Mouse (Mus musculus): ENCODE measurements at regions not wholly inside any gene's neighbourhood (a gene's known extent, or its start where the extent isn't known, plus 50 kb on each side); places are given as distances from the start of the nearest gene placed in this dataset.

DNA sequence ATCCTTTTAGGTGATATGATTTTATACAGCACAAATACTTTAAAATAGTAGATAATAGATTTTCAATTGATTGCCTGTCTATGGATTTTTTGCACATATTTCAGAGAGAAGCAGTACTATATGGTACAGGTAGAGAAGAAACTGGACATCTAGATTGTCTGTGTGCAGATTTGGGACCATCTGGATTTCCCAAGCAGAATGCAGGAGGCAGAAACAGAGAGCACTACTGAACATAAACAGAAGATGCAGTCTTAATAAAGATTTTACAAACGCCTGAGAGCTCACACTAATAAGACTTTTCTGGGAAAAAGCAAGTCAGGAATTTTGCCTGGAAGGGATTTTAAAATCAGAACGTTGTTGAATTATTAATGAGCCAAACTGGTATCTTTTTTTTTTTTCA is 432.9 kb downstream of the Col11a1 start:
- H3K9ac ChIP-seq (ENCODE audit: low read length): no peak overlapping the region
- WGBS: 45% methylated on average over 2 of the region's 2 CpGs
- no peaks in the 10 kb centered on the region for H3K9me3 ChIP-seq (ENCODE audit: control insufficient read depth, low read length)
- no peak for DNase-seq (ENCODE audit: low spot score)
- no peak overlapping the region for H3K27ac ChIP-seq (ENCODE audit: low read depth, low read length)
- no peaks in the 10 kb centered on the region for H3K4me1 ChIP-seq (replicated peaks; ENCODE audit: control insufficient read depth, insufficient read depth, low read length)
- no peaks in the 10 kb centered on the region for H3K36me3 ChIP-seq (ENCODE audit: control insufficient read depth, insufficient read depth, low read length)
- H3K4me2 ChIP-seq (ENCODE audit: low read depth, low read length, severe bottlenecking): no peak overlapping the region
- no peaks in the 10 kb centered on the region for H3K27me3 ChIP-seq (ENCODE audit: control insufficient read depth, insufficient read depth, low read length)
- no peak for ATAC-seq (replicated peaks; ENCODE audit: low FRiP score)
- H3K4me3 ChIP-seq (ENCODE audit: low read depth, low read length): no peak overlapping the region

DNA sequence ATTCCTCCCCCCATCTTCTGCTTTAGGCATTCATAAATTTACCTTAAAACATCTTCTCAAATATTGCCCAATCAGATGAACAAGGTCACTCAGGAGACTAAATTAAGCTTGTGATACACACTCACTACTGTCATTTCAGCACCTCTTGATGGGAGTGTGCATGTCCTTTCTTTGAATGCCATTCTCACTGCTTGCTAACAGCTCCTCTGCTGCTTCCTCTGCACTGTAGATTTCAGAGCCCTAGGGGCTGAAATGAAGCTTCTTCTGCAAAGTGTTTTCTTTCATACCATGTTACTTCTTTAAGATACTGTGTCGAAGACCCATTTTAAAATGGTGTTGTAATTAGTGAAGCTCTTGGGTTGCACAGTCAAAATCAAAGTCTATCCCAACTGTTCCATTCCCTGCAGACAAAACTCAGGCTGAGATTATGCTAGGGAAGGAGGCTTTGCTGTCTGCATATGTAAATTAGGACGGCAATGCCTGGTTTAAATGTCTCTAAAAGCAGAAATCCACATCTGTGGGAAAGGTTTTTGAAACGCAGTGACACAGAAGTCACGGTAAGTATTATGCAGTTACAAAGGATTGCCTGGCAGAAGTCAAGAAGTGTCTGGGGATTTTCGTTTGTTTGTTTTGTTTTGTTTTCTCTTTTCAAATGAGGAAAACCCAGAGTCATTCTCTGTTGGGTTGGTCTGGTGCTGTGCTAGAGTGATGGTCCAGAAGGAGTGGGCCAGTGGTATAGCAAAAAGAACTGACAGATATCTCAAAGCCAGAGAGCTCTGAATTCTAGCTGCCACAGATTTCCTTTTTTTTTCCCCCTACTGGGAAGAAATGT is 433.6 kb downstream of the Col11a1 start:
- H3K4me3 ChIP-seq (ENCODE audit: low read depth, low read length): no peak overlapping the region
- no peak for DNase-seq (ENCODE audit: low spot score)
- H3K9ac ChIP-seq (ENCODE audit: low read length): no peak overlapping the region
- no peak overlapping the region for H3K27ac ChIP-seq (ENCODE audit: low read depth, low read length)
- no peak for ATAC-seq (replicated peaks; ENCODE audit: low FRiP score)
- 69% methylated on average over 5 of the region's 5 CpGs for WGBS
- H3K4me1 ChIP-seq (replicated peaks; ENCODE audit: control insufficient read depth, insufficient read depth, low read length): no peaks in the 10 kb centered on the region
- H3K9me3 ChIP-seq (ENCODE audit: control insufficient read depth, low read length): no peaks in the 10 kb centered on the region
- no peaks in the 10 kb centered on the region for H3K27me3 ChIP-seq (ENCODE audit: control insufficient read depth, insufficient read depth, low read length)
- no peak overlapping the region for H3K4me2 ChIP-seq (ENCODE audit: low read depth, low read length, severe bottlenecking)
- no peaks in the 10 kb centered on the region for H3K36me3 ChIP-seq (ENCODE audit: control insufficient read depth, insufficient read depth, low read length)

DNA sequence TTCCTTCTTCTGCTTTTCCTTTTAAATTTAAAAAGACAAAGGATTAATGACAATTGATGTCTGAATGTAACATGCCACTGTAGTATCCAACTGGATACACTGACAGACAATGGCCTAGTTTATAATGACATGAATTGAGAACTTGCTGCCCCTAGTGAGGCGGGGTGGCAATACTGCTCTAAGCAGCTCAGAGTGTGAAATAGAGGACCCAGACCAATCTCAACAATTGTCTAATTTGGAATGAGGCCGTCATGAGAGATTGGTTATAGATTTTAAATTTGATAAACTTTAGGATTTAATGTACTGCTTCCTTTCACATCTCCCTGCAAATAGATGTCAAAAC is 434.2 kb downstream of the Col11a1 start:
- WGBS: 74% methylated on average over 2 of the region's 2 CpGs
- DNase-seq (ENCODE audit: low spot score) (no peak), ATAC-seq (replicated peaks; ENCODE audit: low FRiP score) (no peak)

DNA sequence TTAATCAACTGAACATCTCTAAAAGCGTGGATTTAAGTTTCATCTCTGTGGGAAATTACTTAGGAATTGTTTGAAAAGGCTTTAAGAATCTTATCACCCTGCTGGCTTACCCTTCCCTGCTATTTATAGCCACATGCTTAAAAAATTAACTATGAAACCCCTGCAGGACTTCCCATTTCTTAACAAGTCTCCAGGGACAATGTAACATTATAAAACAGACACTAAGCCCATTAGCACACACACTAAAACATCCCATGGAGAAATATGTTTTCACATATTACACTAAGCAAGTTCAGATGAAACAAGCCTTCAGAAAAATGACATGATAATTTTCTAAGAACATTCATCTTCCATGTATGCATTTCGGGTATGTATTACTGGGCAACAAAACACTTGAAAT is 420.0 kb upstream of the Olfm3 start:
- Histone ChIP-seq H3K4me3 (ENCODE audit: low read depth, low read length) (no peak overlapping the region), H3K9me3 (ENCODE audit: control insufficient read depth, low read length) (no peaks in the 10 kb centered on the region), H3K27me3 (ENCODE audit: control insufficient read depth, insufficient read depth, low read length) (no peaks in the 10 kb centered on the region), H3K27ac (ENCODE audit: low read depth, low read length) (no peak overlapping the region), H3K4me2 (ENCODE audit: low read depth, low read length, severe bottlenecking) (no peak overlapping the region), H3K4me1 (replicated peaks; ENCODE audit: control insufficient read depth, insufficient read depth, low read length) (no peaks in the 10 kb centered on the region), H3K36me3 (ENCODE audit: control insufficient read depth, insufficient read depth, low read length) (no peaks in the 10 kb centered on the region), H3K9ac (ENCODE audit: low read length) (no peak overlapping the region)
- WGBS: 60% methylated on average over 2 of the region's 2 CpGs
- no peak for DNase-seq (ENCODE audit: low spot score)
- no peak for ATAC-seq (replicated peaks; ENCODE audit: low FRiP score)

More for the DNA sequence above, 434.2 kb downstream of the Col11a1 start:
- H3K9me3 ChIP-seq (ENCODE audit: control insufficient read depth, low read length): no peaks in the 10 kb centered on the region
- no peak overlapping the region for H3K4me3 ChIP-seq (ENCODE audit: low read depth, low read length)
- H3K4me1 ChIP-seq (replicated peaks; ENCODE audit: control insufficient read depth, insufficient read depth, low read length): no peaks in the 10 kb centered on the region
- H3K9ac ChIP-seq (ENCODE audit: low read length): no peak overlapping the region
- H3K4me2 ChIP-seq (ENCODE audit: low read depth, low read length, severe bottlenecking): no peak overlapping the region
- H3K27me3 ChIP-seq (ENCODE audit: control insufficient read depth, insufficient read depth, low read length): no peaks in the 10 kb centered on the region
- H3K27ac ChIP-seq (ENCODE audit: low read depth, low read length): no peak overlapping the region
- no peaks in the 10 kb centered on the region for H3K36me3 ChIP-seq (ENCODE audit: control insufficient read depth, insufficient read depth, low read length)

DNA sequence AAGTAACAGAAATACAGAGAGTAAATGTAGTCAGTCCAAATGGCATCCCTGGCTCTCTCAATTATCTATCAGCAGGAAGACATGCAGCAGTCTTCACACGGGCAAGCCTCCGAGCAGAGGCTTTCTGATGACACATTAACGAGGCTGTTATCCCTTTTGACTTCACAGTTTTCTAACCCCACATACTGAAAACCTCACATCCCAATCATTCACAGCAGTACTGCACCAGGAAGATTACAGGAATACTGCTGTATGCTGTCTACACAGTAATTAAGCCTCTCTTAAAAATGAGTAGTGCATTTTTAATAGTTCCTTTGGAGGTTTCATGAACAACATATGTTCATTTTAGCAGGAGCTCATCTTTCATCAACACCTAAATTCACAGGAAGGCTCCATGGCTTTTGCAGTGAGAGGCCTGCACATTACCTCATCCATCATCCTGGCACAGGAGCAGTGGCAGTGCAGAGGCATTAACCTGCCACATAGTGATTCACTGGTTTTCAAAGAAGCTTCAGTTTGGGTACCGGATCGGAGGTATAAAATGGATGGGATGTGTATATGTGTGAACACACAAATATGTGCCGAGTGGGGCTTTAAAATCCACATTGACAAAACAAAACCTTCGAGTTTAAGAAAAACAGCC is 396.1 kb upstream of the Olfm3 start:
- ATAC-seq (replicated peaks; ENCODE audit: low FRiP score) (peak; percentile 52; the same call in 1 of the 2 replicates), DNase-seq (ENCODE audit: low spot score) (no peak)
- no peak overlapping the region for H3K9ac ChIP-seq (ENCODE audit: low read length)
- no peak overlapping the region for H3K27ac ChIP-seq (ENCODE audit: low read depth, low read length)
- H3K4me3 ChIP-seq (ENCODE audit: low read depth, low read length): no peak overlapping the region
- H3K36me3 ChIP-seq (ENCODE audit: control insufficient read depth, insufficient read depth, low read length): no peaks in the 10 kb centered on the region
- H3K4me1 ChIP-seq (replicated peaks; ENCODE audit: control insufficient read depth, insufficient read depth, low read length): no peaks in the 10 kb centered on the region
- H3K9me3 ChIP-seq (ENCODE audit: control insufficient read depth, low read length): no peaks in the 10 kb centered on the region
- H3K4me2 ChIP-seq (ENCODE audit: low read depth, low read length, severe bottlenecking): no peak overlapping the region
- H3K27me3 ChIP-seq (ENCODE audit: control insufficient read depth, insufficient read depth, low read length): no peaks in the 10 kb centered on the region
- WGBS: 72% methylated on average over 7 of the region's 7 CpGs

DNA sequence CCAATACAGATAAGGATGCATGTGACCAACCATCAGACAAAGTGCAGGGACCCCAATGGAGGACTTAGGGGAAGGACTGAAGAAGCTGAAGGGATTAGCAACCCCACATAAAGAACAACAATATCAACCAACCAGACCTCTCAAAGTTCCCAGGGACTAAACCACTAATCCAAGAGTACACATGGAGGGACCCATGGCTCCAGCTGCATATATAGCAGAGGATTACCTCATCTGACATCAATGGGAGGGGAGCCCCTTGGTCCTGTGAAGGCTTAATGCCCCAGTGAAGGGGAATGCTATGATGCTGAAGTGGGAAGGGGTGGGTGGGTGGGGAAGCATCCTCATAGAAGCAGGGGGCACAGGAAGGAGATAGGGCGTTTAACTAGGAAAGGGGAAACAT is 388.6 kb upstream of the Olfm3 start:
- 53% methylated on average over 1 of the region's 1 CpGs for WGBS
- Histone ChIP-seq H3K27ac (ENCODE audit: low read depth, low read length) (no peak overlapping the region), H3K27me3 (ENCODE audit: control insufficient read depth, insufficient read depth, low read length) (no peaks in the 10 kb centered on the region), H3K4me1 (replicated peaks; ENCODE audit: control insufficient read depth, insufficient read depth, low read length) (no peaks in the 10 kb centered on the region), H3K4me3 (ENCODE audit: low read depth, low read length) (no peak overlapping the region), H3K9me3 (ENCODE audit: control insufficient read depth, low read length) (no peaks in the 10 kb centered on the region), H3K4me2 (ENCODE audit: low read depth, low read length, severe bottlenecking) (no peak overlapping the region), H3K36me3 (ENCODE audit: control insufficient read depth, insufficient read depth, low read length) (no peaks in the 10 kb centered on the region), H3K9ac (ENCODE audit: low read length) (no peak overlapping the region)
- ATAC-seq (replicated peaks; ENCODE audit: low FRiP score) (no peak), DNase-seq (ENCODE audit: low spot score) (no peak)

DNA sequence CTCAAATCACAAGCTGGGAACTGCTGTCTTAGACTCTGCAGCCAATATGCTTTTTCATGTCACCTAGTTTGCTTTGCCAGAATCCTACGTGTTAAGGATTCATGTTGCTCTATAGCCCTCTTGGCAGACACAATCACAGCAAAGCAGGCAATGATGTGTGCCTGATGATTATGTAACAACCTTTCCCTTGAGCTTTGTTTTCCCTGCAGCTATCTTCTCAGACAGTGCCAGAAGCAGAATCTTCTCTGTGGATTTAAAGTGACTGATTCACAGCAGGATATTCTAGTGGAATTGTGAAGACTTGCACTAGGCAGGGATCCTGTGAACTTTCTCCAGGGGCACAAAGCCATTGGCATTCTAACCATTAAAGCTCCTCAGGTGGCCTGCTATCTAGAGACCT is 359.5 kb upstream of the Olfm3 start:
- no peak overlapping the region for H3K9ac ChIP-seq (ENCODE audit: low read length)
- 72% methylated on average over 1 of the region's 1 CpGs for WGBS
- H3K9me3 ChIP-seq (ENCODE audit: control insufficient read depth, low read length): no peaks in the 10 kb centered on the region
- H3K27me3 ChIP-seq (ENCODE audit: control insufficient read depth, insufficient read depth, low read length): no peaks in the 10 kb centered on the region
- H3K27ac ChIP-seq (ENCODE audit: low read depth, low read length): no peak overlapping the region
- no peak for DNase-seq (ENCODE audit: low spot score)
- H3K4me1 ChIP-seq (replicated peaks; ENCODE audit: control insufficient read depth, insufficient read depth, low read length): no peaks in the 10 kb centered on the region
- no peaks in the 10 kb centered on the region for H3K36me3 ChIP-seq (ENCODE audit: control insufficient read depth, insufficient read depth, low read length)
- no peak overlapping the region for H3K4me3 ChIP-seq (ENCODE audit: low read depth, low read length)
- no peak for ATAC-seq (replicated peaks; ENCODE audit: low FRiP score)
- H3K4me2 ChIP-seq (ENCODE audit: low read depth, low read length, severe bottlenecking): no peak overlapping the region

DNA sequence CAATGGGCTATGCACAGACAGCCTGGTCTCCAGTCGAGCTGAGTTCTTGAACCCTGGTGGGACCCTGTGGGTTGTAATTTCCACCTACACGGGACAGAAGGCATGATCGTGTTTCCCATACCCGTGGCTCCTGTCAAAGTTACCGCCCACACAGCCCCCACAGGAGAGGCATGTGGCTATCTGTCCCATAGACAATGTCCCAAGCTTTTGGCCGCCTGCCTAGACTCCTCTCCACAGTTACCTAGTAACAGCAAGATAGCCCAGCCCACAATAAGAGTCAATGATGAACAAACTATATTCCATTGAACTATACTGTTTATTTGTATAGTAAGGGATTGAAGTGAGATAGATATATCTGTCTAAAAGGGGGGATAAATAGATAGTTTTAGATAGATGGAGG is 356.7 kb upstream of the Olfm3 start:
- no peak for ATAC-seq (replicated peaks; ENCODE audit: low FRiP score)
- Histone ChIP-seq H3K4me2 (ENCODE audit: low read depth, low read length, severe bottlenecking) (no peak overlapping the region), H3K9ac (ENCODE audit: low read length) (no peak overlapping the region), H3K27me3 (ENCODE audit: control insufficient read depth, insufficient read depth, low read length) (no peaks in the 10 kb centered on the region), H3K9me3 (ENCODE audit: control insufficient read depth, low read length) (no peaks in the 10 kb centered on the region), H3K27ac (ENCODE audit: low read depth, low read length) (no peak overlapping the region), H3K4me1 (replicated peaks; ENCODE audit: control insufficient read depth, insufficient read depth, low read length) (no peaks in the 10 kb centered on the region), H3K36me3 (ENCODE audit: control insufficient read depth, insufficient read depth, low read length) (no peaks in the 10 kb centered on the region), H3K4me3 (ENCODE audit: low read depth, low read length) (no peak overlapping the region)
- DNase-seq (ENCODE audit: low spot score): no peak
- WGBS: 84% methylated on average over 6 of the region's 6 CpGs

DNA sequence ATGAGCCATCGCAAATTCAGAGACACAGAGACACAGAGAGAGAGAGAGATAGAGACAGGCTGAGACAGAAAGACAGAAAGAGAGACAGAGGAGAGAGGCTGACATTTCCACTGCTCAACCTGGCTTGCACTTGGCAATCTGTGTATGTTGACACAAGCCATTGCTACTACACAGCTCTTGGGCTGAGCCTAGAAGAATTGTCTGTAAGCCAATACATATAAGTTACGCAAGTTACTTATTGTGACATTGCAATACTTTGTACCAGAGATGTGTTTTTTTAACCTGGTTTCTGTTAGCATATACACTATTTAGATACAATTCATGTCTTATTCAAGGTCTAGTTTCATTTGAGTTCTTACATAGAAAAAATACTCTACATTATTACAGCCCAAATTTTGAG is 332.9 kb upstream of the Olfm3 start:
- no peak overlapping the region for H3K27ac ChIP-seq (ENCODE audit: low read depth, low read length)
- H3K9ac ChIP-seq (ENCODE audit: low read length): no peak overlapping the region
- H3K4me2 ChIP-seq (ENCODE audit: low read depth, low read length, severe bottlenecking): no peak overlapping the region
- ATAC-seq (replicated peaks; ENCODE audit: low FRiP score) (no peak), DNase-seq (ENCODE audit: low spot score) (no peak)
- no peaks in the 10 kb centered on the region for H3K27me3 ChIP-seq (ENCODE audit: control insufficient read depth, insufficient read depth, low read length)
- WGBS: 64% methylated on average over 2 of the region's 2 CpGs
- no peaks in the 10 kb centered on the region for H3K9me3 ChIP-seq (ENCODE audit: control insufficient read depth, low read length)
- no peaks in the 10 kb centered on the region for H3K36me3 ChIP-seq (ENCODE audit: control insufficient read depth, insufficient read depth, low read length)
- no peak overlapping the region for H3K4me3 ChIP-seq (ENCODE audit: low read depth, low read length)
- H3K4me1 ChIP-seq (replicated peaks; ENCODE audit: control insufficient read depth, insufficient read depth, low read length): no peaks in the 10 kb centered on the region
